In genomic region chr12:33360729-33361128, GRCm38 (mm10) we compare ENCODE assay signal across 8 mouse cellular contexts. TPM values are rescaled to one million over a fixed set of nuclear protein-coding genes. Genes with fewer than 3 reads are reported as not detected.
DNase-seq lines count a peak whose midpoint lies in the region; ATAC-seq and TF ChIP-seq lines count a peak whose summit lies in the region.

No protein-coding gene starts in this region.

- no peaks in the 10 kb centered on the region for H3K27me3 ChIP-seq in forebrain, embryonic 12.5 days
- no peaks in the 10 kb centered on the region for H3K27me3 ChIP-seq in forebrain, embryonic 11.5 days (ENCODE audit: control insufficient read depth, insufficient read depth, low read length)
- H3K27me3 ChIP-seq in intestine, postnatal 0 days (replicated peaks; ENCODE audit: control insufficient read depth, insufficient read depth, low read length): no peaks in the 10 kb centered on the region

- intact Hi-C loops in left cerebral cortex, postnatal 14 days (cut with DNase I): no loop called here

- peak overlapping the region; percentile 13; the same call in 1 of the 2 replicates for H3K27ac ChIP-seq in forebrain, embryonic 12.5 days
- no peak overlapping the region for H3K27ac ChIP-seq in forebrain, embryonic 11.5 days (ENCODE audit: low read depth, low read length)
- H3K27ac ChIP-seq in intestine, postnatal 0 days (ENCODE audit: low read depth, low read length): no peak overlapping the region

- H3K9me3 ChIP-seq in forebrain, embryonic 12.5 days: no peaks in the 10 kb centered on the region
- H3K9me3 ChIP-seq in forebrain, embryonic 11.5 days (ENCODE audit: control insufficient read depth, low read length): no peaks in the 10 kb centered on the region
- no peaks in the 10 kb centered on the region for H3K9me3 ChIP-seq in intestine, postnatal 0 days (ENCODE audit: control insufficient read depth)

- H3K9ac ChIP-seq in forebrain, embryonic 12.5 days: no peak overlapping the region
- H3K9ac ChIP-seq in forebrain, embryonic 11.5 days (ENCODE audit: low read length): no peak overlapping the region
- H3K9ac ChIP-seq in intestine, postnatal 0 days (ENCODE audit: low read depth, low read length): no peak overlapping the region

- H3K4me2 ChIP-seq in forebrain, embryonic 12.5 days: no peak overlapping the region
- no peak overlapping the region for H3K4me2 ChIP-seq in forebrain, embryonic 11.5 days (ENCODE audit: low read depth, low read length, severe bottlenecking)
- H3K4me2 ChIP-seq in intestine, postnatal 0 days (replicated peaks; ENCODE audit: low read depth): no peak overlapping the region

- no peak for TF ChIP-seq CTCF in intestine, postnatal 0 days (IDR thresholded peaks at IDR 0.05; ENCODE audit: low read depth)

- WGBS in forebrain, embryonic 12.5 days: 72% methylated on average over 6 of the region's 6 CpGs
- 86% methylated on average over 6 of the region's 6 CpGs for WGBS in forebrain, embryonic 11.5 days
- WGBS in intestine, postnatal 0 days: 66% methylated on average over 6 of the region's 6 CpGs

- H3K4me3 ChIP-seq in forebrain, embryonic 12.5 days (replicated peaks): no peak overlapping the region
- H3K4me3 ChIP-seq in forebrain, embryonic 11.5 days (ENCODE audit: low read depth, low read length): no peak overlapping the region
- no peak overlapping the region for H3K4me3 ChIP-seq in intestine, postnatal 0 days (ENCODE audit: low read depth, low read length)

- no peak for ATAC-seq in forebrain, embryonic 12.5 days (ENCODE audit: low FRiP score)
- no peak for ATAC-seq in forebrain, embryonic 11.5 days (replicated peaks; ENCODE audit: low FRiP score)
- ATAC-seq in intestine, postnatal 0 days: no peak

- H3K4me1 ChIP-seq in forebrain, embryonic 12.5 days: no peaks in the 10 kb centered on the region
- no peaks in the 10 kb centered on the region for H3K4me1 ChIP-seq in forebrain, embryonic 11.5 days (replicated peaks; ENCODE audit: control insufficient read depth, insufficient read depth, low read length)
- H3K4me1 ChIP-seq in intestine, postnatal 0 days (replicated peaks; ENCODE audit: control insufficient read depth, insufficient read depth, low read length): no peaks in the 10 kb centered on the region

- 0 out of 2 replicates have a peak, but pooled peaks cover 12% of the 10 kb centered on the region for H3K36me3 ChIP-seq in forebrain, embryonic 12.5 days (replicated peaks)
- H3K36me3 ChIP-seq in forebrain, embryonic 11.5 days (ENCODE audit: control insufficient read depth, insufficient read depth, low read length): no peaks in the 10 kb centered on the region
- H3K36me3 ChIP-seq in intestine, postnatal 0 days (ENCODE audit: control insufficient read depth, insufficient read depth): peaks cover 32% of the 10 kb centered on the region

- DNase-seq in forebrain, embryonic 11.5 days (ENCODE audit: low spot score): no peak
- peak; percentile 55 for DNase-seq in urinary bladder, postnatal 14 days (ENCODE audit: low spot score)
- no peak for DNase-seq in urinary bladder, postnatal 25 days (ENCODE audit: low spot score)
- peak; percentile 86 for DNase-seq in heart, postnatal 4 days
- DNase-seq in left cerebral cortex, postnatal 14 days (ENCODE audit: low spot score in 2 of 2): peak; percentile 83 to 84
- no peak for DNase-seq in urinary bladder, postnatal 10 days (ENCODE audit: low spot score)

RNA-seq across cellular contexts. Expression of gene Efcab10, which starts 33.9 kb away (rescaled TPM):
- polyA plus RNA-seq in forebrain, embryonic 12.5 days (2016; fragmentation: Nextera tagmentation; extraction: Ambion mirVana): 1.2 and 1.4 TPM in 2 replicates
- 0.49 TPM in 1 of 2 replicates, not detected in the other for polyA plus RNA-seq in forebrain, embryonic 11.5 days (2014; fragmentation: Nextera tagmentation; extraction: Ambion mirVana)
- not detected for total RNA-seq in heart, postnatal 4 days (2021)
- 1 to 10 TPM; 1.1 to 1.4 TPM for total RNA-seq in left cerebral cortex, postnatal 14 days (2021)
- 0.18 TPM in 1 of 2 replicates, not detected in the other for polyA plus RNA-seq in intestine, postnatal 0 days (2015; fragmentation: Nextera tagmentation; extraction: Ambion mirVana)

Comparison
In these comparisons a context has a peak if more than half of its experiments do, and no peak if none do; other contexts are left out.
1. DNase-seq: peak in urinary bladder, postnatal 14 days (single experiment), heart, postnatal 4 days (single experiment) and left cerebral cortex, postnatal 14 days (2 of 2); none in forebrain, embryonic 11.5 days (single experiment), urinary bladder, postnatal 25 days (single experiment) and urinary bladder, postnatal 10 days (single experiment).